Mouse (Mus musculus) ES-E14 (cell line): ENCODE measurements around the gene Gbp4. TPM values are rescaled to one million over a fixed set of nuclear protein-coding genes. Genes with fewer than 3 reads are reported as not detected.
"Not testable (repeated sequence)": the region's sequence is repeated elsewhere in the genome, so short reads cannot be mapped to it uniquely, and the experiment has no call there.

ENCODE experiments used
- DNase-seq: peaks from one replicate; pipeline ENCODE4 v3.0.0-alpha.2; 2013; ENCODE audit warnings: low read depth, low spot score
- H3K27ac ChIP-seq: 2 replicates; pipeline ENCODE4 v1.5.1; 2012; ENCODE audit warnings: low read depth, mild to moderate bottlenecking, low read length, moderate library complexity, mixed read lengths; ENCODE audit not compliant: poor library complexity, insufficient read depth, severe bottlenecking
- H3K36me3 ChIP-seq: 2 replicates; pipeline ENCODE4 v1.6.1; 2012; ENCODE audit warnings: mild to moderate bottlenecking, low read length, moderate library complexity, mixed read lengths; ENCODE audit not compliant: control insufficient read depth, poor library complexity, insufficient read depth, severe bottlenecking
- H3K4me1 ChIP-seq, 2 experiments: fragments of 150-350 bp in 1 of 2; sonication (generic) in 1 of 2; 2 replicates each; pipeline ENCODE4 v1.6.1; 2012; ENCODE audit warnings: low read length in 2 of 2, mild to moderate bottlenecking in 1 of 2, mixed read lengths in 1 of 2; ENCODE audit not compliant: control insufficient read depth in 2 of 2, insufficient read depth in 2 of 2, poor library complexity in 1 of 2
- H3K4me3 ChIP-seq, 2 experiments: fragments of 150-350 bp in 1 of 2; sonication (generic) in 1 of 2; 2 replicates each; pipeline ENCODE4 v1.5.1; 2012; ENCODE audit warnings: low read length in 2 of 2, low read depth in 1 of 2, mild to moderate bottlenecking in 1 of 2, mixed read lengths in 1 of 2; ENCODE audit not compliant: insufficient read depth in 1 of 2, poor library complexity in 1 of 2, severe bottlenecking in 1 of 2
- H3K9ac ChIP-seq: 2 replicates; pipeline ENCODE4 v1.6.1; 2012; ENCODE audit warnings: low read depth, mild to moderate bottlenecking, low read length, mixed read lengths; ENCODE audit not compliant: poor library complexity, insufficient read depth, severe bottlenecking
- H3K9me3 ChIP-seq: fragments of 150-350 bp; sonication (generic); 2 replicates; pipeline ENCODE4 v1.6.1; 2012; ENCODE audit warnings: low read depth, mild to moderate bottlenecking, low read length; ENCODE audit not compliant: control insufficient read depth, insufficient read depth
- CHD2 ChIP-seq: IDR thresholded peaks from 2 replicates; pipeline ENCODE4 v1.6.1; 2014; ENCODE audit warnings: mild to moderate bottlenecking, low read depth, low read length, inconsistent platforms
- HCFC1 ChIP-seq: IDR thresholded peaks from 2 replicates; pipeline ENCODE4 v1.6.1; 2012; ENCODE audit warnings: low read length, inconsistent platforms, borderline replicate concordance; ENCODE audit not compliant: insufficient read depth
- MAFK ChIP-seq: IDR thresholded peaks from 2 replicates; pipeline ENCODE4 v1.6.1; 2014; ENCODE audit warnings: mild to moderate bottlenecking, low read depth, low read length, inconsistent platforms; ENCODE audit not compliant: insufficient read depth
- ZC3H11A ChIP-seq: IDR thresholded peaks from 2 replicates; pipeline ENCODE4 v1.6.1; 2012; ENCODE audit warnings: low read depth, mild to moderate bottlenecking, inconsistent platforms, low read length, borderline replicate concordance
- ZNF384 ChIP-seq: IDR thresholded peaks from 2 replicates; pipeline ENCODE4 v1.6.1; 2012; ENCODE audit warnings: low read depth, low read length, inconsistent platforms
- in situ Hi-C, 2 experiments: fragments of 600-800 bp; cut with MboI; formaldehyde crosslinking; loops; one replicate each; pipeline ENCODE4 v1.15.1; 2025; ENCODE audit warnings: low sequenced_read_pairs in 2 of 2, inconsistent platforms in 1 of 2; ENCODE audit not compliant: unreplicated experiment in 2 of 2
- total RNA-seq: library from RNA; depleted of rRNA; stranded (reverse); fragments of 300-350 nt; gene quantifications from 2 replicates; pipeline ENCODE4 v1.2.3, GENCODE M21; 2012

Gbp4 gene
- total RNA-seq, 1 experiment: 1.9 TPM

DNA sequence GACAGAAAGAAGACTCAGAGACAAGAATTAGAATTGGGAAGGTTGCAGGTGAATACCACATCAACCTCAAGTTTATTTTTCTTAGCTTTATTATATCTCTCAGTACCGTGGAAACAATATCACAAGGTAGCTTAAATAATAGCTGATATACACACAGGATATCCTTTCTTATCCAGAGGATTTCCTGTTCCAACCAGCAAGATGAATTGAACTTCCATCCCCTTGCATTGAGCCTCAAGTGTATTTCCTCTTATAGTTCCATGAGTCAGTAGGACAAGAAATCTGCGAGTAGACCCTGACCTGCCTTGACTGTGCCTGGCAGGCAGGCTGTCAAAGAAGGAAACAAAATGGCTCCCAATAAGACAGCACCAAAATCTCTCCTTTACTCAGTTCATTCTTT is 23.6 kb downstream of the Gbp4 start:
- Histone ChIP-seq H3K4me1 (no peaks in the 10 kb centered on the region), H3K4me3 (no peak overlapping the region), H3K36me3 (no peaks in the 10 kb centered on the region), H3K9ac (no peak overlapping the region), H3K27ac (no peak overlapping the region), H3K9me3 (no peaks in the 10 kb centered on the region)
- in situ Hi-C loops: no loop called here
- DNase-seq: no peak
- TF ChIP-seq CHD2: no peak
- no peak for TF ChIP-seq MAFK
- TF ChIP-seq ZC3H11A: no peak
- no peak for TF ChIP-seq HCFC1

GRCm38 (mm10) chr5:105114696-105115095 is 24.7 kb downstream of the Gbp4 start:
- Histone ChIP-seq H3K4me1 (no peaks in the 10 kb centered on the region), H3K36me3 (no peaks in the 10 kb centered on the region)
- no peak for TF ChIP-seq ZC3H11A
- no peak for TF ChIP-seq ZNF384
- no peak for TF ChIP-seq CHD2
- no peak for TF ChIP-seq MAFK
- no peak for TF ChIP-seq HCFC1

GRCm38 (mm10) chr5:105113656-105114055 is 25.7 kb downstream of the Gbp4 start:
- no peaks in the 10 kb centered on the region for H3K9me3 ChIP-seq
- no peak overlapping the region for H3K4me3 ChIP-seq
- in situ Hi-C loops: no loop called here
- no peaks in the 10 kb centered on the region for H3K4me1 ChIP-seq
- H3K27ac ChIP-seq: no peak overlapping the region
- no peak overlapping the region for H3K9ac ChIP-seq
- DNase-seq: no peak
- H3K36me3 ChIP-seq: no peaks in the 10 kb centered on the region
- TF ChIP-seq HCFC1 (no peak), CHD2 (no peak), ZNF384 (no peak)

More at GRCm38 (mm10) chr5:105114696-105115095, 24.7 kb downstream of the Gbp4 start:
- no peak overlapping the region for H3K4me3 ChIP-seq
- in situ Hi-C loops: no loop called here
- H3K9ac ChIP-seq: no peak overlapping the region
- no peak for DNase-seq
- no peaks in the 10 kb centered on the region for H3K9me3 ChIP-seq
- no peak overlapping the region for H3K27ac ChIP-seq

- H3K9me3 ChIP-seq, H3K4me3 ChIP-seq, H3K9ac ChIP-seq, H3K4me1 ChIP-seq, H3K36me3 ChIP-seq, in situ Hi-C loops, H3K27ac ChIP-seq, DNase-seq: not testable (repeated sequence)
Observed at GRCm38 (mm10) chr5:105110271-105110852, 29.0 kb downstream of the Gbp4 start.

DNA sequence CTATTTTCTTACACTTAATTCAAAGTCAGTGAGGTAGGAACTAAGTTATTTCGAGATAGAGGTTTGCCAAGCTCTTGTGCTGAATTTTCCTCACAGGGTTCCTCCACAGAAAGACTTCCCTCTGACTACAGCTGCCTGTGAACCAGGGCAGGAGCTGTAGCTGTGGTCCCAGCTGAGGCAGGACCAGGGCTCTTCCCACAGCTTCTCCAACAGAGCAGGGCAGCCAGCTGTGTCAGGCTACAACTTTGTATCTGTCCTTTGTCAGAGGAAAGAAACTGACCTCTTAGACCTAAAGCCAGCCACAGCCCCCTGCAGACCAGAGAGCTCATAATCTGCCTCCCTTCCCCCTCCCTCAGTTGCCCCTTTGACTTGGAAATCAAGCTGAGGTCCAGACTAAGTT is 29.6 kb downstream of the Gbp4 start:
- H3K9me3 ChIP-seq, H3K4me3 ChIP-seq, DNase-seq, H3K4me1 ChIP-seq, H3K36me3 ChIP-seq, H3K27ac ChIP-seq, in situ Hi-C loops, H3K9ac ChIP-seq: not testable (repeated sequence)

DNA sequence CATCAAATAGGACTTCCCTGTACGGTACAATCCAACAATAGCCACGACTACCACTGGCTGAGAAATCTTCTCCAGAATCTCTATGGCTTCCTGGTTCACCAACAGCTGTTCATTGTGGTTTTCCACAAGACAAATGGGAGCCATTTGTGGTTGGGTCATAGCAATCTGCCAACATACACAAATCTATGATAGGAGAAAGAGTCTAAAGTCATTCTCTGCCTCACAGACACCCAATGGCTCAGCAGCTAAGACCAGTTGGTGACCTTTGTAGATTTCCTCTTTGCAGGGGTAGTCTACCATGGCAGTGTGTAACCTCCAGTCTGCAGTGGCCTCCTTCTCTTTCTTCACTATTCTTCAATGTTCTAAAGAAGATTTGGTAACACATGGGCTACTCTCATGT is 33.7 kb downstream of the Gbp4 start:
- H3K9ac ChIP-seq, DNase-seq, H3K4me1 ChIP-seq, H3K9me3 ChIP-seq, H3K27ac ChIP-seq, in situ Hi-C loops, H3K4me3 ChIP-seq, H3K36me3 ChIP-seq: not testable (repeated sequence)
